Mouse (Mus musculus) stomach, embryonic 15.5 days (tissue): ENCODE measurements around the gene Nsg2. TPM values are rescaled to one million over a fixed set of nuclear protein-coding genes. Genes with fewer than 3 reads are reported as not detected.

Source experiments
- ATAC-seq: fragments of 200-750 bp; cut with Nextera tagmentation; 2 replicates; pipeline ENCODE4 v1.8.0; 2017; ENCODE audit warnings: low read depth, moderate number of reproducible peaks, moderate TSS enrichment; ENCODE audit not compliant: insufficient read depth, low FRiP score
- H3K27ac ChIP-seq: fragments of 300-500 bp; sonication (generic); 2 replicates; pipeline ENCODE4 v1.5.1; 2015; ENCODE audit warnings: mild to moderate bottlenecking, inconsistent platforms
- H3K27me3 ChIP-seq: fragments of 300-500 bp; sonication (generic); replicated peaks from 2 replicates; pipeline ENCODE4 v1.6.1; 2015; ENCODE audit warnings: inconsistent platforms
- H3K36me3 ChIP-seq: fragments of 300-500 bp; sonication (generic); 2 replicates; pipeline ENCODE4 v1.6.1; 2015; ENCODE audit warnings: inconsistent platforms
- H3K4me1 ChIP-seq: fragments of 300-500 bp; sonication (generic); 2 replicates; pipeline ENCODE4 v1.6.1; 2015; ENCODE audit warnings: inconsistent platforms
- H3K4me2 ChIP-seq: fragments of 300-500 bp; sonication (generic); 2 replicates; pipeline ENCODE4 v1.6.1; 2015; ENCODE audit warnings: mild to moderate bottlenecking, inconsistent platforms
- H3K4me3 ChIP-seq: fragments of 300-500 bp; sonication (generic); replicated peaks from 2 replicates; pipeline ENCODE4 v1.5.1; 2015; ENCODE audit warnings: inconsistent platforms
- H3K9ac ChIP-seq: fragments of 300-500 bp; sonication (generic); 2 replicates; pipeline ENCODE4 v1.6.1; 2015; ENCODE audit warnings: inconsistent platforms
- H3K9me3 ChIP-seq: fragments of 300-500 bp; sonication (generic); 2 replicates; pipeline ENCODE4 v1.6.1; 2016; ENCODE audit warnings: inconsistent platforms
- WGBS: fragments of 180-500 bp; shearing (Covaris S2); methylation state at CpG from one replicate; pipeline ENCODE4 v1.1.7; 2015; 5-methylcytosine and 5-hydroxymethylcytosine counted together
- polyA plus RNA-seq: library from polyadenylated mRNA; unstranded; fragments of >200 nt; fragmentation: Nextera tagmentation; extraction: Ambion mirVana; gene quantifications from 2 replicates; pipeline ENCODE4 v1.2.1, GENCODE M21; 2015

Gene Nsg2
- polyA plus RNA-seq, 1 experiment from 2014 or later, result 8.2 TPM

- 58% methylated on average over 4 of the region's 4 CpGs for WGBS
- Histone ChIP-seq H3K27ac (no peak overlapping the region), H3K27me3 (no peaks in the 10 kb centered on the region)
Observed at GRCm38 (mm10) chr11:32018201-32018600, 17.9 kb downstream of the Nsg2 start.

GRCm38 (mm10) chr11:32020031-32020965 is 20.0 kb downstream of the Nsg2 start:
- no peak overlapping the region for H3K4me3 ChIP-seq
- H3K36me3 ChIP-seq, result no peaks in the 10 kb centered on the region
- H3K4me2 ChIP-seq, result no peak overlapping the region
- no peaks in the 10 kb centered on the region for H3K9me3 ChIP-seq
- ATAC-seq, result no peak
- no peaks in the 10 kb centered on the region for H3K4me1 ChIP-seq
- H3K9ac ChIP-seq, result no peak overlapping the region
- no peaks in the 10 kb centered on the region for H3K27me3 ChIP-seq
- WGBS, result 32% methylated on average over 8 of the region's 8 CpGs
- H3K27ac ChIP-seq, result no peak overlapping the region

More at GRCm38 (mm10) chr11:32018201-32018600, 17.9 kb downstream of the Nsg2 start:
- no peak overlapping the region for H3K4me2 ChIP-seq
- no peak overlapping the region for H3K9ac ChIP-seq
- ATAC-seq, result no peak
- no peak overlapping the region for H3K4me3 ChIP-seq
- no peaks in the 10 kb centered on the region for H3K9me3 ChIP-seq
- H3K4me1 ChIP-seq, result no peaks in the 10 kb centered on the region
- no peaks in the 10 kb centered on the region for H3K36me3 ChIP-seq

- Histone ChIP-seq H3K36me3 (no peaks in the 10 kb centered on the region), H3K27ac (no peak overlapping the region), H3K9ac (no peak overlapping the region), H3K27me3 (no peaks in the 10 kb centered on the region), H3K4me1 (no peaks in the 10 kb centered on the region), H3K4me3 (no peak overlapping the region), H3K4me2 (no peak overlapping the region), H3K9me3 (no peaks in the 10 kb centered on the region)
- ATAC-seq, result no peak
- 54% methylated on average over 5 of the region's 5 CpGs for WGBS
Observed at GRCm38 (mm10) chr11:32026634-32027033, 26.4 kb downstream of the Nsg2 start.

- no peaks in the 10 kb centered on the region for H3K9me3 ChIP-seq
- H3K9ac ChIP-seq, result no peak overlapping the region
- WGBS, result 63% methylated on average over 7 of the region's 7 CpGs
- no peak overlapping the region for H3K4me3 ChIP-seq
- no peak overlapping the region for H3K27ac ChIP-seq
- ATAC-seq, result no peak
- no peaks in the 10 kb centered on the region for H3K27me3 ChIP-seq
- no peaks in the 10 kb centered on the region for H3K36me3 ChIP-seq
- H3K4me1 ChIP-seq, result no peaks in the 10 kb centered on the region
- no peak overlapping the region for H3K4me2 ChIP-seq
Observed at GRCm38 (mm10) chr11:32027474-32028342, 27.4 kb downstream of the Nsg2 start.

GRCm38 (mm10) chr11:32028605-32029004 is 28.3 kb downstream of the Nsg2 start:
- 69% methylated on average over 3 of the region's 3 CpGs for WGBS
- H3K4me3 ChIP-seq, result no peak overlapping the region
- no peak overlapping the region for H3K4me2 ChIP-seq
- ATAC-seq, result no peak
- H3K4me1 ChIP-seq, result no peaks in the 10 kb centered on the region
- no peaks in the 10 kb centered on the region for H3K27me3 ChIP-seq
- no peaks in the 10 kb centered on the region for H3K36me3 ChIP-seq
- H3K27ac ChIP-seq, result no peak overlapping the region
- no peaks in the 10 kb centered on the region for H3K9me3 ChIP-seq
- no peak overlapping the region for H3K9ac ChIP-seq

GRCm38 (mm10) chr11:32029356-32029755 is 29.1 kb downstream of the Nsg2 start:
- H3K9ac ChIP-seq, result no peak overlapping the region
- H3K4me1 ChIP-seq, result no peaks in the 10 kb centered on the region
- no peaks in the 10 kb centered on the region for H3K36me3 ChIP-seq
- ATAC-seq, result no peak
- WGBS, result 81% methylated on average over 5 of the region's 5 CpGs
- H3K27me3 ChIP-seq, result no peaks in the 10 kb centered on the region
- no peak overlapping the region for H3K4me3 ChIP-seq
- no peaks in the 10 kb centered on the region for H3K9me3 ChIP-seq
- no peak overlapping the region for H3K4me2 ChIP-seq
- no peak overlapping the region for H3K27ac ChIP-seq

- H3K9ac ChIP-seq, result no peak overlapping the region
- no peak for ATAC-seq
- no peak overlapping the region for H3K4me3 ChIP-seq
- no peak overlapping the region for H3K27ac ChIP-seq
- H3K9me3 ChIP-seq, result no peaks in the 10 kb centered on the region
- H3K4me2 ChIP-seq, result no peak overlapping the region
- WGBS, result 55% methylated on average over 4 of the region's 4 CpGs
- H3K36me3 ChIP-seq, result no peaks in the 10 kb centered on the region
- H3K4me1 ChIP-seq, result no peaks in the 10 kb centered on the region
- no peaks in the 10 kb centered on the region for H3K27me3 ChIP-seq
Observed at GRCm38 (mm10) chr11:32031396-32031795, 31.1 kb downstream of the Nsg2 start.

GRCm38 (mm10) chr11:32032053-32032452 is 31.8 kb downstream of the Nsg2 start:
- H3K27me3 ChIP-seq, result no peaks in the 10 kb centered on the region
- no peak overlapping the region for H3K27ac ChIP-seq
- H3K4me2 ChIP-seq, result no peak overlapping the region
- no peaks in the 10 kb centered on the region for H3K4me1 ChIP-seq
- 61% methylated on average over 9 of the region's 9 CpGs for WGBS
- no peak overlapping the region for H3K9ac ChIP-seq
- H3K4me3 ChIP-seq, result no peak overlapping the region
- ATAC-seq, result no peak
- H3K9me3 ChIP-seq, result no peaks in the 10 kb centered on the region
- H3K36me3 ChIP-seq, result no peaks in the 10 kb centered on the region

- Histone ChIP-seq H3K27ac (no peak overlapping the region), H3K36me3 (no peaks in the 10 kb centered on the region), H3K27me3 (no peaks in the 10 kb centered on the region), H3K4me1 (no peaks in the 10 kb centered on the region), H3K9ac (no peak overlapping the region), H3K4me3 (no peak overlapping the region), H3K9me3 (no peaks in the 10 kb centered on the region), H3K4me2 (no peak overlapping the region)
- no peak for ATAC-seq
- 72% methylated on average over 5 of the region's 5 CpGs for WGBS
Observed at GRCm38 (mm10) chr11:32035831-32036230, 35.6 kb downstream of the Nsg2 start.

GRCm38 (mm10) chr11:32039656-32040055 is 39.4 kb downstream of the Nsg2 start:
- Histone ChIP-seq H3K4me3 (no peak overlapping the region), H3K9ac (no peak overlapping the region), H3K9me3 (no peaks in the 10 kb centered on the region), H3K4me1 (no peaks in the 10 kb centered on the region), H3K27ac (no peak overlapping the region), H3K36me3 (no peaks in the 10 kb centered on the region), H3K27me3 (no peaks in the 10 kb centered on the region), H3K4me2 (no peak overlapping the region)
- WGBS, result 52% methylated on average over 4 of the region's 4 CpGs
- no peak for ATAC-seq

GRCm38 (mm10) chr11:32057389-32057788 is 57.1 kb downstream of the Nsg2 start:
- H3K27ac ChIP-seq, result no peak overlapping the region
- ATAC-seq, result no peak
- no peak overlapping the region for H3K4me2 ChIP-seq
- no peak overlapping the region for H3K4me3 ChIP-seq
- WGBS, result 87% methylated on average over 11 of the region's 11 CpGs
- H3K4me1 ChIP-seq, result 0 out of 2 replicates have a peak, but pooled peaks cover 4% of the 10 kb centered on the region
- H3K27me3 ChIP-seq, result no peaks in the 10 kb centered on the region
- H3K9ac ChIP-seq, result no peak overlapping the region
- H3K36me3 ChIP-seq, result no peaks in the 10 kb centered on the region
- no peaks in the 10 kb centered on the region for H3K9me3 ChIP-seq

GRCm38 (mm10) chr11:32057861-32058260 is 57.6 kb downstream of the Nsg2 start:
- Histone ChIP-seq H3K9me3 (no peaks in the 10 kb centered on the region), H3K4me3 (no peak overlapping the region), H3K9ac (no peak overlapping the region), H3K27me3 (no peaks in the 10 kb centered on the region), H3K4me1 (0 out of 2 replicates have a peak, but pooled peaks cover 4% of the 10 kb centered on the region), H3K36me3 (no peaks in the 10 kb centered on the region), H3K4me2 (no peak overlapping the region), H3K27ac (no peak overlapping the region)
- 86% methylated on average over 13 of the region's 13 CpGs for WGBS
- ATAC-seq, result no peak
